Mouse (Mus musculus): Measurements from ENCODE around the gene Gm38655. TPM values are rescaled to one million over a fixed set of nuclear protein-coding genes. Genes with fewer than 3 reads are reported as not detected.

Gm38655 gene
- polyA plus RNA-seq, 1 experiment from 2014 or later: not detected

Other genes starting within 250 kb of the Gm38655 start
- gene Mapk8ip3, start 238.5 kb downstream of the Gm38655 start, polyA plus RNA-seq (2016; fragmentation: Nextera tagmentation; extraction: Ambion mirVana): 36.2 and 37.3 TPM in 2 replicates
- 502 and 521 TPM in 2 replicates for gene Jpt2, start 214.8 kb downstream of the Gm38655 start, polyA plus RNA-seq (2016; fragmentation: Nextera tagmentation; extraction: Ambion mirVana)
- 8.1 and 8.4 TPM in 2 replicates for gene Cramp1l, start 159.7 kb downstream of the Gm38655 start, polyA plus RNA-seq (2016; fragmentation: Nextera tagmentation; extraction: Ambion mirVana)
- 27.0 and 27.4 TPM in 2 replicates for gene Ift140, start 159.4 kb downstream of the Gm38655 start, polyA plus RNA-seq (2016; fragmentation: Nextera tagmentation; extraction: Ambion mirVana)
- 10.9 and 11.5 TPM in 2 replicates for gene Tmem204, start 91.9 kb downstream of the Gm38655 start, polyA plus RNA-seq (2016; fragmentation: Nextera tagmentation; extraction: Ambion mirVana)
- 54.6 TPM in 2 replicates for gene Telo2, start 59.5 kb downstream of the Gm38655 start, polyA plus RNA-seq (2016; fragmentation: Nextera tagmentation; extraction: Ambion mirVana)
- 0.30 TPM in 1 of 2 replicates, not detected in the other for gene Ptx4, start 54.7 kb downstream of the Gm38655 start, polyA plus RNA-seq (2016; fragmentation: Nextera tagmentation; extraction: Ambion mirVana)
- 24.3 and 24.7 TPM in 2 replicates for gene Clcn7, start 42.1 kb downstream of the Gm38655 start, polyA plus RNA-seq (2016; fragmentation: Nextera tagmentation; extraction: Ambion mirVana)
- not detected in 2 replicates for gene Ccdc154, start 13.0 kb downstream of the Gm38655 start, polyA plus RNA-seq (2016; fragmentation: Nextera tagmentation; extraction: Ambion mirVana)
- 38.7 and 39.0 TPM in 2 replicates for gene BC003965, start 9.1 kb upstream of the Gm38655 start, polyA plus RNA-seq (2016; fragmentation: Nextera tagmentation; extraction: Ambion mirVana)
- 8.0 and 8.3 TPM in 2 replicates for gene Unkl, start 12.9 kb upstream of the Gm38655 start, polyA plus RNA-seq (2016; fragmentation: Nextera tagmentation; extraction: Ambion mirVana)
- gene Gnptg, start 64.7 kb upstream of the Gm38655 start, polyA plus RNA-seq (2016; fragmentation: Nextera tagmentation; extraction: Ambion mirVana): 57.2 and 60.0 TPM in 2 replicates
- 70.2 and 76.1 TPM in 2 replicates for gene Tsr3, start 64.7 kb upstream of the Gm38655 start, polyA plus RNA-seq (2016; fragmentation: Nextera tagmentation; extraction: Ambion mirVana)
- gene Baiap3, start 80.9 kb upstream of the Gm38655 start, polyA plus RNA-seq (2016; fragmentation: Nextera tagmentation; extraction: Ambion mirVana): 0.53 and 0.59 TPM in 2 replicates
- gene Ube2i, start 99.2 kb upstream of the Gm38655 start, polyA plus RNA-seq (2016; fragmentation: Nextera tagmentation; extraction: Ambion mirVana): 919 and 925 TPM in 2 replicates
- gene Prss34, start 122.9 kb upstream of the Gm38655 start, polyA plus RNA-seq (2016; fragmentation: Nextera tagmentation; extraction: Ambion mirVana): not detected in 2 replicates
- gene Prss28, start 133.2 kb upstream of the Gm38655 start, polyA plus RNA-seq (2016; fragmentation: Nextera tagmentation; extraction: Ambion mirVana): not detected in 2 replicates
- gene Prss29, start 143.2 kb upstream of the Gm38655 start, polyA plus RNA-seq (2016; fragmentation: Nextera tagmentation; extraction: Ambion mirVana): not detected in 2 replicates
- not detected in 2 replicates for gene Tpsab1, start 170.1 kb upstream of the Gm38655 start, polyA plus RNA-seq (2016; fragmentation: Nextera tagmentation; extraction: Ambion mirVana)
- gene Tpsb2, start 190.8 kb upstream of the Gm38655 start, polyA plus RNA-seq (2016; fragmentation: Nextera tagmentation; extraction: Ambion mirVana): not detected in 2 replicates
- not detected in 2 replicates for gene Tpsg1, start 193.8 kb upstream of the Gm38655 start, polyA plus RNA-seq (2016; fragmentation: Nextera tagmentation; extraction: Ambion mirVana)